Mouse (Mus musculus) myocyte (in vitro differentiated cells): ENCODE measurements around the gene Gpsm2.

Experiments
- MYOD1 ChIP-seq, 3 experiments: IDR thresholded peaks; one replicate each; pipeline ENCODE4 v1.6.1; 2011; ENCODE audit warnings: control low read depth in 2 of 3, low read depth in 2 of 3, mild to moderate bottlenecking in 2 of 3, moderate library complexity in 1 of 3; ENCODE audit not compliant: insufficient read length in 2 of 3, control insufficient read depth in 1 of 3
- MYOG ChIP-seq, 3 experiments: IDR thresholded peaks; one replicate each; pipeline ENCODE4 v1.6.1; 2011; ENCODE audit warnings: control low read depth in 2 of 3, low read depth in 2 of 3, mild to moderate bottlenecking in 2 of 3; ENCODE audit not compliant: insufficient read length in 2 of 3, control insufficient read depth in 1 of 3, insufficient read depth in 1 of 3
- POLR2A ChIP-seq: IDR thresholded peaks from one replicate; pipeline ENCODE4 v1.6.1; 2011; ENCODE audit warnings: low read depth, mild to moderate bottlenecking, control low read depth, moderate library complexity; ENCODE audit not compliant: insufficient read length

DNA sequence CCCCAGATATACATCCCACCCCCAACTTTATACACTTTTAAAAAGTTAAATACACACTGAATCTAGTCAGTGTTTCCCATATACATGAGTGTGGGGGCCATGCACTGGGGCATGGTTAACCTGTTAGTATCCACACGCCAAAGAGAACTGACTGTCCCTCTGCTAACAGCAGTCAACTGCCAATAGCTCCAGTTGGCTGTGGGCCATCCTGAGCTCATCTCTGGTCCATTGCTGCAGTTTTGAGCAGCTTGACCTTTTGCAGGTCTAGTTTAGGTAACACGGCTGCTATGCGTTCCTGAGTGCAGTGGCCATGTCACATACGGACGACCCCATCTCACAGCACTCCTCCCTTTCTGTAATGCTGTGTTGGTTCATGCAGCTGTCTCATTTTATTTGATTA is 87.3 kb downstream of the Gpsm2 start:
- TF ChIP-seq MYOD1 (IDR thresholded peaks at IDR 0.05; ENCODE audit: control insufficient read depth in 1 of 3, insufficient read length in 2 of 3, low read depth in 2 of 3) = no peak
- TF ChIP-seq POLR2A = no peak
- no peak for TF ChIP-seq MYOG (IDR thresholded peaks at IDR 0.05; ENCODE audit: control insufficient read depth in 1 of 3, insufficient read depth in 1 of 3, insufficient read length in 2 of 3, low read depth in 2 of 3)
